Mouse (Mus musculus) embryonic facial prominence, embryonic 13.5 days (tissue): ENCODE results near the gene Hist1h2ao. TPM values are rescaled to one million over a fixed set of nuclear protein-coding genes. Genes with fewer than 3 reads are reported as not detected.
"Not testable (repeated sequence)": the region's sequence is repeated elsewhere in the genome, so short reads cannot be mapped to it uniquely, and the experiment has no call there.

Experiments
- ATAC-seq: fragments of 200-750 bp; cut with Nextera tagmentation; 2 replicates; pipeline ENCODE4 v1.8.0; 2017; ENCODE audit warnings: low read depth; ENCODE audit not compliant: insufficient number of reproducible peaks, insufficient read depth, low FRiP score, low TSS enrichment
- H3K27ac ChIP-seq: fragments of 300-500 bp; sonication (generic); 2 replicates; pipeline ENCODE4 v1.5.1; 2015; ENCODE audit warnings: moderate library complexity, mild to moderate bottlenecking, inconsistent platforms
- H3K27me3 ChIP-seq: fragments of 300-500 bp; sonication (generic); 2 replicates; pipeline ENCODE4 v1.6.1; 2015; ENCODE audit warnings: mild to moderate bottlenecking, inconsistent platforms
- H3K36me3 ChIP-seq: fragments of 300-500 bp; sonication (generic); 2 replicates; pipeline ENCODE4 v1.6.1; 2015; ENCODE audit warnings: mild to moderate bottlenecking, inconsistent platforms
- H3K4me1 ChIP-seq: fragments of 300-500 bp; sonication (generic); 2 replicates; pipeline ENCODE4 v1.6.1; 2015; ENCODE audit warnings: inconsistent platforms
- H3K4me2 ChIP-seq: fragments of 300-500 bp; sonication (generic); 2 replicates; pipeline ENCODE4 v1.6.1; 2015; ENCODE audit warnings: moderate library complexity, mild to moderate bottlenecking, inconsistent platforms
- H3K4me3 ChIP-seq: fragments of 300-500 bp; sonication (generic); 2 replicates; pipeline ENCODE4 v1.5.1; 2015; ENCODE audit warnings: mild to moderate bottlenecking, inconsistent platforms
- H3K9ac ChIP-seq: fragments of 300-500 bp; sonication (generic); 2 replicates; pipeline ENCODE4 v1.6.1; 2015; ENCODE audit warnings: mild to moderate bottlenecking, inconsistent platforms
- H3K9me3 ChIP-seq: fragments of 300-500 bp; sonication (generic); 2 replicates; pipeline ENCODE4 v1.6.1; 2016; ENCODE audit warnings: inconsistent platforms
- WGBS: fragments of 180-500 bp; shearing (Covaris S2); methylation state at CpG from one replicate; pipeline ENCODE4 v1.1.7; 2015; ENCODE audit warnings: mixed read lengths; 5-methylcytosine and 5-hydroxymethylcytosine counted together
- polyA plus RNA-seq: library from polyadenylated mRNA; unstranded; fragments of >200 nt; fragmentation: Nextera tagmentation; extraction: Ambion mirVana; gene quantifications from 2 replicates; pipeline ENCODE4 v1.2.1, GENCODE M21; 2015

Hist1h2ao gene
- polyA plus RNA-seq, 1 experiment from 2014 or later, result not detected

GRCm38 (mm10) chr13:21820082-21820890 is 10.0 kb downstream of the Hist1h2ao start:
- H3K4me3 ChIP-seq, ATAC-seq, H3K9me3 ChIP-seq, H3K36me3 ChIP-seq, H3K4me2 ChIP-seq, H3K4me1 ChIP-seq, H3K9ac ChIP-seq, H3K27ac ChIP-seq, H3K27me3 ChIP-seq: not testable (repeated sequence)
- WGBS, result 82% methylated on average over 6 of the region's 16 CpGs

- Histone ChIP-seq H3K4me2 (no peak overlapping the region), H3K4me1 (no peaks in the 10 kb centered on the region), H3K27me3 (no peaks in the 10 kb centered on the region), H3K4me3 (no peak overlapping the region), H3K36me3 (no peaks in the 10 kb centered on the region), H3K9me3 (no peaks in the 10 kb centered on the region), H3K27ac (no peak overlapping the region), H3K9ac (no peak overlapping the region)
- WGBS, result 80% methylated on average over 3 of the region's 3 CpGs
- no peak for ATAC-seq
Observed at GRCm38 (mm10) chr13:21828511-21828910, 18.2 kb downstream of the Hist1h2ao start.

- Histone ChIP-seq H3K4me1 (no peaks in the 10 kb centered on the region), H3K27me3 (no peaks in the 10 kb centered on the region), H3K36me3 (no peaks in the 10 kb centered on the region), H3K4me3 (no peak overlapping the region), H3K4me2 (0 out of 2 replicates have a peak overlapping the region, but pooled peaks have one; percentile 2), H3K9ac (no peak overlapping the region), H3K9me3 (no peaks in the 10 kb centered on the region), H3K27ac (peak overlapping the region; percentile 23; the same call in 1 of the 2 replicates)
- no peak for ATAC-seq
- WGBS, result 87% methylated on average over 10 of the region's 10 CpGs
Observed at GRCm38 (mm10) chr13:21830344-21830743, 20.1 kb downstream of the Hist1h2ao start.

- H3K4me3 ChIP-seq, result peak within 1 kb of the TSS; percentile 29; the same call in 1 of the 2 replicates
- not testable (repeated sequence) for H3K4me1 ChIP-seq, H3K27me3 ChIP-seq, H3K36me3 ChIP-seq, H3K9me3 ChIP-seq
- H3K27ac ChIP-seq, result peak within 1 kb of the TSS; percentile 66
- peak within 1 kb of the TSS; percentile 50 for H3K4me2 ChIP-seq
- WGBS, result under 1% methylated on average over 26 of the region's 58 CpGs
- ATAC-seq, result peak; percentile 83
- peak within 1 kb of the TSS; percentile 49; the same call in 1 of the 2 replicates for H3K9ac ChIP-seq
Observed at GRCm38 (mm10) chr13:21831418-21832394, 21.4 kb downstream of the Hist1h2ao start, which contains the start of gene Hist1h4n. Gene Hist1h4n (minus strand): TSS chr13:21832196.

DNA sequence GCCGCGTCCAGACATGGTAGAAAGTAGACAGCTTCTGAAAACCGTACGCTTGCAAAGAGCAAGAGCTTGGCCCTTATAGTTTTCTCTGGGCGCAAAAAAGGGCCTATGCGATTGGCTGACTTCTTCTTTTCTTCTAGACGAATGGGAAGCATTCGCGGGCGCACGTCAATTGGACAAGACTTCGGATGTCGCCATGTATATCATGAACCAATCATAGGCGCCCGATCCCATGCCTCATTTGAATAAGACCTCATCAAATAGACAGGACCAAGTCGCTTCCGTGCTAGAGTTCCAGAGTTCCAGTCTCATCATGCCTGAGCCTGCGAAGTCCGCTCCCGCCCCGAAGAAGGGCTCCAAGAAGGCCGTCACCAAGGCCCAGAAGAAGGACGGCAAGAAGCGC is 23.2 kb downstream of the Hist1h2ao start, which contains the start of the genes Hist1h2ap and Hist1h2br:
TSS of gene Hist1h2ap (minus strand) at position 47 of the 400 bp plus-strand sequence.
TSS of gene Hist1h2br (plus strand) at position 283 of the 400 bp plus-strand sequence.
- H3K4me1 ChIP-seq, H3K27me3 ChIP-seq, H3K27ac ChIP-seq, H3K9ac ChIP-seq, H3K4me2 ChIP-seq, H3K9me3 ChIP-seq, H3K4me3 ChIP-seq, H3K36me3 ChIP-seq: not testable (repeated sequence)
- no CpG with 5 or more reads among the region's 24 CpGs for WGBS
- ATAC-seq, result peak; percentile 92

GRCm38 (mm10) chr13:21840508-21840907 is 30.2 kb downstream of the Hist1h2ao start:
- not testable (repeated sequence) for H3K27ac ChIP-seq, H3K4me2 ChIP-seq, H3K36me3 ChIP-seq, H3K9ac ChIP-seq, H3K4me1 ChIP-seq, H3K27me3 ChIP-seq, H3K4me3 ChIP-seq, H3K9me3 ChIP-seq
- 0 out of 2 replicates have a peak, but pooled peaks have one; percentile 52 for ATAC-seq
- no CpG with 5 or more reads among the region's 4 CpGs for WGBS

GRCm38 (mm10) chr13:21846356-21846755 is 36.1 kb downstream of the Hist1h2ao start:
- not testable (repeated sequence) for H3K9me3 ChIP-seq, H3K4me2 ChIP-seq, H3K27ac ChIP-seq, H3K9ac ChIP-seq, H3K36me3 ChIP-seq, H3K4me1 ChIP-seq, H3K27me3 ChIP-seq, ATAC-seq, H3K4me3 ChIP-seq

GRCm38 (mm10) chr13:21847883-21848282 is 37.6 kb downstream of the Hist1h2ao start:
- no peak overlapping the region for H3K4me3 ChIP-seq
- H3K9me3 ChIP-seq, result no peaks in the 10 kb centered on the region
- no peaks in the 10 kb centered on the region for H3K4me1 ChIP-seq
- no peak overlapping the region for H3K27ac ChIP-seq
- H3K36me3 ChIP-seq, result no peaks in the 10 kb centered on the region
- H3K4me2 ChIP-seq, result no peak overlapping the region
- H3K9ac ChIP-seq, result no peak overlapping the region
- no peaks in the 10 kb centered on the region for H3K27me3 ChIP-seq
- no peak for ATAC-seq
- WGBS, result 17% methylated on average over 8 of the region's 8 CpGs

DNA sequence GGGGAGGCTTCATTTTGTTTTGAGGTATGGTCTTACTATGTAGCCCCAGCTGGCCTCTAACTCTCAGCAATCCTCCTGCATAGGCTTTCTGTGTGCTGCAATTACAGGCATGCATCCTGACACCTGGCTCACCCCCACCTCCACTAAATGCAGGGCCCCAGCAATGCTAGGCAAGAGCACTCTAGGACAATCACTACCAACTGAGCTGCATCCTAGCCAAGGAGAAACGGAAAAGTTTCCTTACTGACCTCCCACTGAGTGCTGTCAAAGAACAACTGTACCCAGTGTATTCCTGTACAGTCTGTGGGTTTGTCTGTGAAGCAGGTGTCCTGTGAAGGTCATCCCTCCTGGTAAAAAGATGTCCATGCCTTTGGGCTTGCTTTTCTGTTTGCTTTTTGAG is 40.4 kb downstream of the Hist1h2ao start:
- H3K36me3 ChIP-seq, H3K27me3 ChIP-seq, H3K4me1 ChIP-seq, H3K27ac ChIP-seq, H3K4me3 ChIP-seq, H3K9me3 ChIP-seq, H3K9ac ChIP-seq, H3K4me2 ChIP-seq, ATAC-seq: not testable (repeated sequence)
- 38% methylated on average over 1 of the region's 1 CpGs for WGBS

DNA sequence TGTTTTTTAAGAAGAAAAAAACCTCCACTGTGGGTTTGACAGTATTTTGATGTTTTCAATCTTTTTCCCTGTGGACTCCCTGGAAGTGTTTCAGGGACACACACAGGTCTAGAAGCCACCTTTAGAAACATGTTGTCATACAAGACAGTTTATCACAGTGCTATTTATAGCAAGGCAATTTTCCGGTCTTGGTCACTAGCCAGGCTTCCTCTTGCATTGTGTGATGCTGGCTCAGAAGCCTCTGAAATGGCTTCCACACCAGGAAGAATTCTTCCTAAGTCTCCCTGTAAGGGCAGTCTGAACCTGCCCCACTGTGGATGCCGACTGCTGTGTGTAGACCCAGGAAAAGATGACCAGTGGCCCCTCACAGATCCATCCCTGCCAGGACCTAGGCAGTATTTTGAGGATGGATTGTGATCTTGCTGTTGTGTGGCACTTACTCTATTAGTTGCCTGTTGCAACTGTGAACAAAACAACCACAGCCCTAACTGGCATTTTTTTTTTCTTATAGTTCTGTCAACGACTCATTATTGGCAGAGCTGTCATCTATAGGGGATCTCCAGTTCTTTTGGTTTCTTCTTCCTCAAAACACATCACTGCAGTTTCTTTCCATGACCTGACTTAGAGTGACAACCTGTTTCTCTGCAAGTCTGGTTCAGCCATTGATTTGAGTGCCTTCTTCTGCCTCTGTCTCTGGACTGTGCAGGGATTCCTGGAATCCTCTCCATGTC is 42.1 kb downstream of the Hist1h2ao start:
- no peak for ATAC-seq
- H3K9me3 ChIP-seq, result no peaks in the 10 kb centered on the region
- no peaks in the 10 kb centered on the region for H3K27me3 ChIP-seq
- H3K4me3 ChIP-seq, result no peak overlapping the region
- 65% methylated on average over 3 of the region's 3 CpGs for WGBS
- no peaks in the 10 kb centered on the region for H3K36me3 ChIP-seq
- no peak overlapping the region for H3K4me2 ChIP-seq
- no peak overlapping the region for H3K27ac ChIP-seq
- no peaks in the 10 kb centered on the region for H3K4me1 ChIP-seq
- no peak overlapping the region for H3K9ac ChIP-seq

- Histone ChIP-seq H3K36me3 (no peaks in the 10 kb centered on the region), H3K9ac (no peak overlapping the region), H3K27ac (no peak overlapping the region), H3K9me3 (no peaks in the 10 kb centered on the region), H3K4me3 (peak overlapping the region; percentile 48), H3K27me3 (no peaks in the 10 kb centered on the region), H3K4me1 (0 out of 2 replicates have a peak, but pooled peaks cover 4% of the 10 kb centered on the region), H3K4me2 (peak overlapping the region; percentile 60)
- no peak for ATAC-seq
- 1% methylated on average over 11 of the region's 11 CpGs for WGBS
Observed at GRCm38 (mm10) chr13:21855146-21855545, 44.9 kb downstream of the Hist1h2ao start.
